19 mouse cellular contexts compared by ENCODE assay signal in genomic region chr5:36203916-36204315, GRCm38 (mm10). TPM values are rescaled to one million over a fixed set of nuclear protein-coding genes. Genes with fewer than 3 reads are reported as not detected.
DNase-seq lines count a peak whose midpoint lies in the region; ATAC-seq and TF ChIP-seq lines count a peak whose summit lies in the region.
"Had no signal": no experiment of that assay in that cellular context is flagged by ENCODE, and none has a peak within 500 bp of the region (broad histone marks: within the 10 kb centered on the region; RNA-seq: fewer than 3 reads in every experiment).

Gene Psapl1, plus strand, starts transcription at chr5:36204021.

- no peak within 1 kb of the TSS for H3K9ac ChIP-seq in lung, postnatal 0 days (replicated peaks; ENCODE audit: low read depth)
- H3K9ac ChIP-seq: hindbrain, embryonic 15.5 days; midbrain, embryonic 12.5 days had no signal

- 74% methylated on average over 10 of the region's 10 CpGs for WGBS in lung, postnatal 0 days

- DNase-seq in heart, adult 11 months: peak; percentile 92
- DNase-seq in heart, postnatal 25 days (ENCODE audit: low spot score): no peak
- DNase-seq in lung, postnatal 0 days (ENCODE audit: low spot score): peak; percentile 37
- DNase-seq in lung, postnatal 10 days: no peak
- peak; percentile 23 to 34 for DNase-seq in gastrocnemius, postnatal 36 days
- DNase-seq in thymus, postnatal 36 days: peak; percentile 36 to 57
- no peak for DNase-seq in retina, postnatal 1 day
- no peak for DNase-seq in cerebellum, postnatal 14 days
- DNase-seq: adrenal gland, adult 8-10 months; B cell, adult 2 months; cerebellum, adult 8-10 months; kidney, adult 8-10 months; lung, adult 18-20 months; spleen, adult 18-20 months had no signal

- H3K36me3 ChIP-seq in lung, postnatal 0 days (ENCODE audit: insufficient read depth, low read length): no peaks in the 10 kb centered on the region
- H3K36me3 ChIP-seq: G1E; hindbrain, embryonic 15.5 days; midbrain, embryonic 12.5 days had no signal

- ATAC-seq in lung, postnatal 0 days: peak; percentile 44

- intact Hi-C loops in heart, postnatal 25 days (cut with DNase I): no loop called here
- intact Hi-C loops in gastrocnemius, postnatal 36 days (cut with DNase I): no loop called here

- H3K27ac ChIP-seq in lung, postnatal 0 days (ENCODE audit: low read length): no peak within 1 kb of the TSS
- H3K27ac ChIP-seq: hindbrain, embryonic 15.5 days; midbrain, embryonic 12.5 days had no signal

- no peak for TF ChIP-seq EP300 in lung, postnatal 0 days (IDR thresholded peaks at IDR 0.05)

- TF ChIP-seq CTCF in lung, postnatal 0 days (IDR thresholded peaks at IDR 0.05): no peak

- no peak within 1 kb of the TSS for H3K4me2 ChIP-seq in lung, postnatal 0 days (replicated peaks; ENCODE audit: low read depth, low read length)
- H3K4me2 ChIP-seq: hindbrain, embryonic 15.5 days; midbrain, embryonic 12.5 days had no signal

- no peaks in the 10 kb centered on the region for H3K9me3 ChIP-seq in lung, postnatal 0 days (ENCODE audit: low read length)
- H3K9me3 ChIP-seq: G1E; hindbrain, embryonic 15.5 days; midbrain, embryonic 12.5 days had no signal

- H3K4me1 ChIP-seq in lung, postnatal 0 days (ENCODE audit: insufficient read depth, low read depth, low read length): no peaks in the 10 kb centered on the region
- H3K4me1 ChIP-seq: midbrain, embryonic 12.5 days had no signal

- H3K27me3 ChIP-seq in lung, postnatal 0 days (replicated peaks; ENCODE audit: insufficient read depth, low read length): no peaks in the 10 kb centered on the region
- H3K27me3 ChIP-seq: hindbrain, embryonic 15.5 days; midbrain, embryonic 12.5 days had no signal

- H3K4me3 ChIP-seq in lung, postnatal 0 days (ENCODE audit: low read depth, low read length): no peak within 1 kb of the TSS
- H3K4me3 ChIP-seq: hindbrain, embryonic 15.5 days; midbrain, embryonic 12.5 days had no signal

RNA-seq across cellular contexts. Expression of gene Psapl1, which starts in this region (rescaled TPM):
- not detected for total RNA-seq in heart, postnatal 25 days (2021)
- polyA plus RNA-seq in lung, postnatal 0 days (2015; fragmentation: Nextera tagmentation; extraction: Ambion mirVana): 0.93 and 1.0 TPM in 2 replicates
- total RNA-seq in gastrocnemius, postnatal 36 days (2021): not detected
- total RNA-seq: left cerebral cortex, adult 8-10 months had no signal
- polyA plus RNA-seq: G1E; heart, embryonic 14.5 days; hindbrain, embryonic 15.5 days had no signal

Comparison
In these comparisons a context has a peak if more than half of its experiments do, and no peak if none do; other contexts are left out.
1. DNase-seq: peak in heart, adult 11 months (single experiment), lung, postnatal 0 days (single experiment) and thymus, postnatal 36 days (2 of 2); none in heart, postnatal 25 days (single experiment), lung, postnatal 10 days (single experiment), retina, postnatal 1 day (single experiment) and cerebellum, postnatal 14 days (0 of 2).
2. Peak in DNase-seq in gastrocnemius, postnatal 36 days; RNA of the gene not detected or under 1 TPM.